Mouse (Mus musculus) adrenal gland, postnatal 10 days (tissue): ENCODE data around the gene Upp2. TPM values are rescaled to one million over a fixed set of nuclear protein-coding genes. Genes with fewer than 3 reads are reported as not detected.

Experiments used
- DNase-seq: peaks from one replicate; pipeline ENCODE4 v3.0.0; 2021; ENCODE audit warnings: mixed read lengths
- total RNA-seq, 2 experiments: library from RNA; stranded (reverse); gene quantifications; 2 replicates each; pipeline ENCODE4 v1.2.3; 2021

Upp2 gene
- total RNA-seq, 2 experiments from 2014 or later = 11.3 to 21.1 TPM

GRCm38 (mm10) chr2:58680794-58681193 is 113.7 kb downstream of the Upp2 start:
- peak; percentile 80 for DNase-seq

- DNase-seq = no peak
Observed at GRCm38 (mm10) chr2:58681394-58681793, 114.3 kb downstream of the Upp2 start.

- peak; percentile 47 for DNase-seq
Observed at GRCm38 (mm10) chr2:58697501-58697900, 130.4 kb downstream of the Upp2 start.

GRCm38 (mm10) chr2:58699931-58700330 is 132.8 kb downstream of the Upp2 start:
- peak; percentile 88 for DNase-seq

- DNase-seq = no peak
Observed at GRCm38 (mm10) chr2:58700354-58700753, 133.3 kb downstream of the Upp2 start.

- no peak for DNase-seq
Observed at GRCm38 (mm10) chr2:58701627-58702026, 134.5 kb downstream of the Upp2 start.

GRCm38 (mm10) chr2:58703226-58703625 is 136.1 kb downstream of the Upp2 start:
- DNase-seq = no peak

GRCm38 (mm10) chr2:58703646-58704045 is 136.5 kb downstream of the Upp2 start:
- no peak for DNase-seq

- DNase-seq = no peak
Observed at GRCm38 (mm10) chr2:58704576-58704975, 137.5 kb downstream of the Upp2 start.

GRCm38 (mm10) chr2:58707676-58708075 is 140.6 kb downstream of the Upp2 start:
- DNase-seq = no peak

- DNase-seq = no peak
Observed at GRCm38 (mm10) chr2:58710234-58710633, 143.1 kb downstream of the Upp2 start.

GRCm38 (mm10) chr2:58711049-58711448 is 144.0 kb downstream of the Upp2 start:
- DNase-seq = no peak

GRCm38 (mm10) chr2:58711491-58711890 is 144.4 kb downstream of the Upp2 start:
- no peak for DNase-seq

GRCm38 (mm10) chr2:58711935-58712334 is 144.8 kb downstream of the Upp2 start:
- peak; percentile 83 for DNase-seq

GRCm38 (mm10) chr2:58717898-58718297 is 150.8 kb downstream of the Upp2 start:
- no peak for DNase-seq

GRCm38 (mm10) chr2:58737192-58737820 is 170.2 kb downstream of the Upp2 start:
- no peak for DNase-seq

- DNase-seq = no peak
Observed at GRCm38 (mm10) chr2:58741213-58741612, 174.1 kb downstream of the Upp2 start.

- no peak for DNase-seq
Observed at GRCm38 (mm10) chr2:58742026-58742425, 174.9 kb downstream of the Upp2 start.

- DNase-seq = no peak
Observed at GRCm38 (mm10) chr2:58743446-58743845, 176.3 kb downstream of the Upp2 start.

- no peak for DNase-seq
Observed at GRCm38 (mm10) chr2:58747483-58748229, 180.6 kb downstream of the Upp2 start.

GRCm38 (mm10) chr2:58748296-58748695 is 181.2 kb downstream of the Upp2 start:
- DNase-seq = no peak

GRCm38 (mm10) chr2:58752891-58753290 is 185.8 kb downstream of the Upp2 start:
- no peak for DNase-seq

- no peak for DNase-seq
Observed at GRCm38 (mm10) chr2:58754736-58755135, 187.6 kb downstream of the Upp2 start.

- no peak for DNase-seq
Observed at GRCm38 (mm10) chr2:58758081-58758480, 191.0 kb downstream of the Upp2 start.
